Mouse (Mus musculus): ENCODE measurements around the gene Flad1. TPM values are rescaled to one million over a fixed set of nuclear protein-coding genes. Genes with fewer than 3 reads are reported as not detected.
A peak's percentile ranks its signal among the peaks of the same experiment; 100 is the strongest.

The Flad1 gene
- polyA plus RNA-seq, 1 experiment: not detected

DNA sequence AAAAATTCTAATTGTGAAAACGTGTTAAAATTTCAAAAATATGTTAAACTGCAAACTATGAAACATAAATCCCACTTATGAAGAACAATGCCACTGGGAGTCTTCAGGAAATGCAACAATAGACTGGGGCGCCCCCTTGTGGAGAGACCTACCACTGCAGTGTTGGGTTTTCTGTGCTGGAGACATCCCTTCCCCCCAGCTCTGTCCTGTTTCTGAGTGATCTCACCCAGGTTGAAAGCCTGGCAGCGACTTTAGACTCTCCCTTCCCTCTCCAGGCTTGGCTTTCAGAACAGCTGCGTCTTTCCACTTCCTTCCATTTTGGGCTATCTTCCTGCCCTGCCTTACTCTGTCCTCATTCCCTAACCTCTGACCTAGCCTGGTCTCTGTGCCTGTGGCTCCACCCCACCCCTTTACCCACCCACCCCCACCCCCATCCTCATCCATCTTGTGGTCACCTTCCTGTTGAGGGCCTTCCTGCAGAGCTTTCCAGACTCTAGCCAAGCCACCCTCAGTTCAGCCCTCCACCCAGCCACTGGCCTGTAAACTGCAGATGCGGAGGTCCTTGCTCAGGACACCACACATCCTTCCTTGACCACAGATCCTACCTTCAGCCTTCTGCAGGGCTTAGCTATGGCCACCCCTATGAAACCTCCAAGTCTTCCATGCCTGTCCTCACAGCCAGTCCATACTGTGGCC lies 56.7 kb downstream of the Flad1 start:
- 18% methylated on average over 5 of the region's 5 CpGs for WGBS
- TF ChIP-seq CTCF (IDR thresholded peaks at IDR 0.05; ENCODE audit: insufficient read depth, low read depth, low read length) (peak; percentile 64), POLR2A (IDR thresholded peaks at IDR 0.05; ENCODE audit: insufficient read depth, low read depth, low read length) (no peak)
- Histone ChIP-seq H3K4me1 (ENCODE audit: control insufficient read depth, insufficient read depth, low read length) (peaks cover 16% of the 10 kb centered on the region), H3K27ac (ENCODE audit: insufficient read depth, low read depth, low read length) (no peak overlapping the region), H3K4me3 (ENCODE audit: insufficient read depth, low read depth, low read length) (no peak overlapping the region)

DNA sequence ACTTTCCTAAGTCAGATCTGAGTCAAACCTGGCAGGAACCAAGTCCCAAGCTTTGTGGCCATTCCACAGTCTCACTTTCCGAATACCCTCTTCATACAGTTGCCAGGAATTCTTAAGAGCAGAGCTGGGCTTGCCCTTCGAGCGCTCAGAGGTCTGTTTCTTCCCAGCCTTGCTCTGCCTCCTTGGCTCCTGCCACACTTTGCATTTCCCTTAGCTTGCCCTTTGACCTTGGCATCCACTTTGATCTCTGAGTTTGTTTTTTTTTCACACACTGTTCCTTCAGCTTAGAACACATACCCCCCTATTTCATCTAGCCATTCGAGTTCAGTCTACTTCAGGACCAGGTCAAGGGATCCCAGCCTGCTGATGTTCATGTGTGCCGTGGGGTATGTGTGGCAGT lies 60.4 kb downstream of the Flad1 start:
- H3K27ac ChIP-seq (ENCODE audit: insufficient read depth, low read depth, low read length): no peak overlapping the region
- TF ChIP-seq POLR2A (IDR thresholded peaks at IDR 0.05; ENCODE audit: insufficient read depth, low read depth, low read length) (no peak), CTCF (IDR thresholded peaks at IDR 0.05; ENCODE audit: insufficient read depth, low read depth, low read length) (no peak)
- 88% methylated on average over 5 of the region's 5 CpGs for WGBS

More for the DNA sequence above, 60.4 kb downstream of the Flad1 start:
- H3K4me3 ChIP-seq (ENCODE audit: insufficient read depth, low read depth, low read length): no peak overlapping the region
- peaks cover 21% of the 10 kb centered on the region for H3K4me1 ChIP-seq (ENCODE audit: control insufficient read depth, insufficient read depth, low read length)

Other genes with a start within 250 kb of the Flad1 start
- gene Clk2, start 247.1 kb downstream of the Flad1 start, polyA plus RNA-seq (2012; ENCODE audit: insufficient read depth, insufficient read length, low replicate concordance, missing spikeins): not detected in 2 replicates
- not detected in 2 replicates for gene Scamp3, start 234.4 kb downstream of the Flad1 start, polyA plus RNA-seq (2012; ENCODE audit: insufficient read depth, insufficient read length, low replicate concordance, missing spikeins)
- not detected in 2 replicates for gene Fam189b, start 228.7 kb downstream of the Flad1 start, polyA plus RNA-seq (2012; ENCODE audit: insufficient read depth, insufficient read length, low replicate concordance, missing spikeins)
- not detected in 2 replicates for gene Gba, start 208.9 kb downstream of the Flad1 start, polyA plus RNA-seq (2012; ENCODE audit: insufficient read depth, insufficient read length, low replicate concordance, missing spikeins)
- gene Thbs3, start 196.7 kb downstream of the Flad1 start, polyA plus RNA-seq (2012; ENCODE audit: insufficient read depth, insufficient read length, low replicate concordance, missing spikeins): not detected in 2 replicates
- gene Mtx1, start 184.8 kb downstream of the Flad1 start, polyA plus RNA-seq (2012; ENCODE audit: insufficient read depth, insufficient read length, low replicate concordance, missing spikeins): not detected in 2 replicates
- gene Muc1, start 182.8 kb downstream of the Flad1 start, polyA plus RNA-seq (2012; ENCODE audit: insufficient read depth, insufficient read length, low replicate concordance, missing spikeins): not detected in 2 replicates
- gene Krtcap2, start 165.9 kb downstream of the Flad1 start, polyA plus RNA-seq (2012; ENCODE audit: insufficient read depth, insufficient read length, low replicate concordance, missing spikeins): not detected in 2 replicates
- not detected in 2 replicates for gene Trim46, start 165.6 kb downstream of the Flad1 start, polyA plus RNA-seq (2012; ENCODE audit: insufficient read depth, insufficient read length, low replicate concordance, missing spikeins)
- gene Dpm3, start 152.5 kb downstream of the Flad1 start, polyA plus RNA-seq (2012; ENCODE audit: insufficient read depth, insufficient read length, low replicate concordance, missing spikeins): not detected in 2 replicates
- not detected in 2 replicates for gene Slc50a1, start 141.3 kb downstream of the Flad1 start, polyA plus RNA-seq (2012; ENCODE audit: insufficient read depth, insufficient read length, low replicate concordance, missing spikeins)
- gene Efna1, start 130.7 kb downstream of the Flad1 start, polyA plus RNA-seq (2012; ENCODE audit: insufficient read depth, insufficient read length, low replicate concordance, missing spikeins): not detected in 2 replicates
- not detected in 2 replicates for gene Efna3, start 88.9 kb downstream of the Flad1 start, polyA plus RNA-seq (2012; ENCODE audit: insufficient read depth, insufficient read length, low replicate concordance, missing spikeins)
- gene Efna4, start 73.8 kb downstream of the Flad1 start, polyA plus RNA-seq (2012; ENCODE audit: insufficient read depth, insufficient read length, low replicate concordance, missing spikeins): not detected in 2 replicates
- gene Adam15, start 61.9 kb downstream of the Flad1 start, polyA plus RNA-seq (2012; ENCODE audit: insufficient read depth, insufficient read length, low replicate concordance, missing spikeins): not detected in 2 replicates
- gene Dcst2, start 49.9 kb downstream of the Flad1 start, polyA plus RNA-seq (2012; ENCODE audit: insufficient read depth, insufficient read length, low replicate concordance, missing spikeins): not detected in 2 replicates
- not detected in 2 replicates for gene Dcst1, start 46.6 kb downstream of the Flad1 start, polyA plus RNA-seq (2012; ENCODE audit: insufficient read depth, insufficient read length, low replicate concordance, missing spikeins)
- gene Zbtb7b, start 17.1 kb downstream of the Flad1 start, polyA plus RNA-seq (2012; ENCODE audit: insufficient read depth, insufficient read length, low replicate concordance, missing spikeins): not detected in 2 replicates
- not detected in 2 replicates for gene Lenep, start 9.1 kb downstream of the Flad1 start, polyA plus RNA-seq (2012; ENCODE audit: insufficient read depth, insufficient read length, low replicate concordance, missing spikeins)
- gene Cks1b, start 6.5 kb upstream of the Flad1 start, polyA plus RNA-seq (2012; ENCODE audit: insufficient read depth, insufficient read length, low replicate concordance, missing spikeins): not detected in 2 replicates
- not detected in 2 replicates for gene Shc1, start 6.6 kb upstream of the Flad1 start, polyA plus RNA-seq (2012; ENCODE audit: insufficient read depth, insufficient read length, low replicate concordance, missing spikeins)
- gene Pygo2, start 18.3 kb upstream of the Flad1 start, polyA plus RNA-seq (2012; ENCODE audit: insufficient read depth, insufficient read length, low replicate concordance, missing spikeins): not detected in 2 replicates
- gene Pbxip1, start 24.8 kb upstream of the Flad1 start, polyA plus RNA-seq (2012; ENCODE audit: insufficient read depth, insufficient read length, low replicate concordance, missing spikeins): not detected in 2 replicates
- not detected in 2 replicates for gene Pmvk, start 42.7 kb upstream of the Flad1 start, polyA plus RNA-seq (2012; ENCODE audit: insufficient read depth, insufficient read length, low replicate concordance, missing spikeins)
- not detected in 2 replicates for gene Kcnn3, start 108.3 kb upstream of the Flad1 start, polyA plus RNA-seq (2012; ENCODE audit: insufficient read depth, insufficient read length, low replicate concordance, missing spikeins)